In the genomic region with DNA sequence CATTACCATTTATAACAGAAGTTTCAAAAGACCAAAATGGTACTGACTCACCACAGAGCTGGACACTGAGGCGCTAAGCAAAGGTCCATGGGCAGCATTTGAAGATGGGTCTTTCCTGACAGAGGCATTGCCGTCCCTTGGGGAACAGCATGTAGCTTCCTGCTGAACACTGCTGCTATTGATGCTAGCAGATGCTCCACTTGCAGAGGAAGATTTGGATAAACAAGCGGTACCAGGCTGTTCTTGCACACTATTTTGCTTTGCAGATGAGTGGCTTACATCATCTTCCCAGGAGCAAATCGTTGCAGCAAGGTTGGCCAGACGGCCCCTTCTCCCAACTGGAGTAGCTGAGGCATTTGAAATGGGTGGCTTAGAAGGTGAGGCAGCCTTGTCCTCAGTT, we compare ENCODE assay signal across 17 mouse cellular contexts. TPM values are rescaled to one million over a fixed set of nuclear protein-coding genes. Genes with fewer than 3 reads are reported as not detected.
DNase-seq lines count a peak whose midpoint lies in the region; ATAC-seq lines count a peak whose summit lies in the region.
"Had no signal": no experiment of that assay in that cellular context is flagged by ENCODE, and none has a peak within 500 bp of the region (broad histone marks: within the 10 kb centered on the region; RNA-seq: fewer than 3 reads in every experiment).

No protein-coding gene starts in this region.

- peaks cover 18% of the 10 kb centered on the region for H3K36me3 ChIP-seq in neural tube, embryonic 11.5 days (ENCODE audit: control insufficient read depth, insufficient read depth, low read length)

- ATAC-seq in neural tube, embryonic 11.5 days (ENCODE audit: insufficient read depth, low FRiP score, low TSS enrichment), result no peak
- ATAC-seq: CD4-positive, CD25-positive, alpha-beta regulatory T cell, adult 4 months; intestine, embryonic 16.5 days had no signal

- peak; percentile 3 to 13 for DNase-seq in frontal cortex, postnatal 36 days (ENCODE audit: low spot score in 2 of 2)
- DNase-seq in frontal cortex, postnatal 25 days (ENCODE audit: low spot score in 2 of 2), result no peak
- peak; percentile 15 for DNase-seq in neural tube, embryonic 11.5 days (ENCODE audit: low spot score)
- DNase-seq in neural tube, embryonic 10.5 days (ENCODE audit: extremely low spot score, low spot score), result no peak
- peak; percentile 14 to 18 for DNase-seq in layer of hippocampus, postnatal 10 days (ENCODE audit: low spot score in 2 of 2)
- DNase-seq in right cerebral cortex, postnatal 36 days (ENCODE audit: low spot score in 2 of 2), result peak; percentile 5 to 13
- DNase-seq in adipocyte (ENCODE audit: low spot score), result no peak
- DNase-seq in ovary, postnatal 10 days (ENCODE audit: low spot score), result no peak
- DNase-seq: liver, embryonic 13.5 days; lung, postnatal 10 days; retina, postnatal 1 day had no signal

- no peak overlapping the region for H3K4me3 ChIP-seq in neural tube, embryonic 11.5 days (ENCODE audit: low read depth, low read length)
- H3K4me3 ChIP-seq: heart, embryonic 10.5 days; liver, embryonic 13.5 days; midbrain, embryonic 12.5 days; neural tube, embryonic 13.5 days had no signal

- H3K27ac ChIP-seq in neural tube, embryonic 11.5 days (ENCODE audit: low read depth, low read length), result no peak overlapping the region
- H3K27ac ChIP-seq: heart, embryonic 10.5 days; kidney, postnatal 0 days; liver, embryonic 13.5 days; midbrain, embryonic 12.5 days; neural tube, embryonic 13.5 days had no signal

- H3K9ac ChIP-seq in neural tube, embryonic 11.5 days (ENCODE audit: low read length), result no peak overlapping the region
- H3K9ac ChIP-seq: liver, embryonic 13.5 days; midbrain, embryonic 12.5 days; neural tube, embryonic 13.5 days had no signal

- H3K9me3 ChIP-seq in neural tube, embryonic 11.5 days (ENCODE audit: control insufficient read depth, low read length), result no peaks in the 10 kb centered on the region
- H3K9me3 ChIP-seq: heart, embryonic 10.5 days; liver, embryonic 13.5 days; midbrain, embryonic 12.5 days; neural tube, embryonic 13.5 days had no signal

- 84% methylated on average over 5 of the region's 5 CpGs for WGBS in neural tube, embryonic 11.5 days

- H3K27me3 ChIP-seq in neural tube, embryonic 11.5 days (ENCODE audit: control insufficient read depth, insufficient read depth, low read length), result no peaks in the 10 kb centered on the region
- H3K27me3 ChIP-seq: liver, embryonic 13.5 days; midbrain, embryonic 12.5 days; neural tube, embryonic 13.5 days had no signal

- H3K4me1 ChIP-seq in neural tube, embryonic 11.5 days (ENCODE audit: control insufficient read depth, insufficient read depth, low read length), result no peaks in the 10 kb centered on the region
- H3K4me1 ChIP-seq: heart, embryonic 10.5 days; liver, embryonic 13.5 days; midbrain, embryonic 12.5 days; neural tube, embryonic 13.5 days had no signal

- no peak overlapping the region for H3K4me2 ChIP-seq in neural tube, embryonic 11.5 days (ENCODE audit: low read depth)
- H3K4me2 ChIP-seq: liver, embryonic 13.5 days; midbrain, embryonic 12.5 days; neural tube, embryonic 13.5 days had no signal

RNA-seq across cellular contexts. Expression of a gene that starts 12.9 kb away (rescaled TPM):
- polyA plus RNA-seq in neural tube, embryonic 11.5 days (2014; fragmentation: Nextera tagmentation; extraction: Ambion mirVana), result 42.1 and 43.2 TPM in 2 replicates
- total RNA-seq in layer of hippocampus, postnatal 10 days (2021), result 10 to 100 TPM; 10.1 to 11.2 TPM

RNA-seq across cellular contexts. Expression of a gene that starts 35.2 kb away (rescaled TPM):
- polyA plus RNA-seq in neural tube, embryonic 11.5 days (2014; fragmentation: Nextera tagmentation; extraction: Ambion mirVana), result 8.3 and 10.6 TPM in 2 replicates
- total RNA-seq in layer of hippocampus, postnatal 10 days (2021), result 1 to 10 TPM; 9.3 to 9.5 TPM

Comparison
In these comparisons a context has a peak if more than half of its experiments do, and no peak if none do; other contexts are left out.
1. DNase-seq: peak in frontal cortex, postnatal 36 days (2 of 2), neural tube, embryonic 11.5 days (single experiment), layer of hippocampus, postnatal 10 days (2 of 2) and right cerebral cortex, postnatal 36 days (2 of 2); none in frontal cortex, postnatal 25 days (0 of 2), neural tube, embryonic 10.5 days (single experiment), adipocyte (single experiment) and ovary, postnatal 10 days (single experiment).